Mouse (Mus musculus): ENCODE results near the gene Tmem120b.

Tmem120b gene

DNA sequence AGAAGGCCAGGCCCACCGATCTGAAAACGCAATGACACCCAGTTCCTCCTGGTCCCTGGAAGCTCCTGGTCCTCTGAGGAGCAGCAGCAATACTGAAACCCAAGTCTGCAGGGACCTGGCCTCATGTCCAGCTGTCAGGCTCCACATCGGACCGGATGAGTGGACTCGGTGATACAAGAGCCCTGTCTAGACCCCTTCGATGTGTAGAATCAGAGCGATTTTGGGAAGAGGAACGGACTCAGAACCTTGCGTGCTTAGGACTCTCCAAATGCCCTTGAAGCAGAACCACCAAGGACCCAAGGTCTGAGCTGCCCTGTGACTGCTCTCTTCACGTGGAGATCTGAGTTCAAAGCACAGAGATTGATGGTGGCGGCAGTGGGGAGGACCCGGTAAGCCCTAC is at the start of gene Tmem120b:
Tmem120b (plus strand) TSS at position 301 of the 400 bp plus-strand sequence.
- ChIA-PET POLR2A (interaction anchor here in 2 of 4 experiments (1.0 to 1.6 kb wide), 4 partner anchors 15 to 112 kb away, joined by 3 to 5 read pairs (median 4); partner anchors contain the start of gene Rhof (in 1 of the 2)), CTCF (interaction anchor here in 3 of 4 experiments (0.6 to 5.4 kb wide), 20 partner anchors 8 to 200 kb away, joined by 3 to 38 read pairs (median 4); partner anchors contain the start of genes Rhof (in 2 of the 3) and Orai1 (in 1 of the 3))

GRCm38 (mm10) chr5:123019336-123020016 is 48.7 kb upstream of the Tmem120b start:
- POLR2A ChIA-PET = interaction anchor here in 1 of 4 experiments (0.5 to 6.3 kb wide), 6 partner anchors 13 to 717 kb away, joined by 3 to 56 read pairs (median 3); no protein-coding TSS in a partner anchor
- CTCF ChIA-PET = interaction anchor here in 1 of 4 experiments (0.6 kb wide), 1 partner anchor 135 kb away, joined by 3 read pairs; no protein-coding TSS in a partner anchor

- POLR2A ChIA-PET = interaction anchor here in 2 of 4 experiments (0.5 to 1.4 kb wide), 4 partner anchors 14 to 716 kb away, joined by 3 read pairs; no protein-coding TSS in a partner anchor
- CTCF ChIA-PET = no interaction called here
Observed at GRCm38 (mm10) chr5:123020426-123020825, 47.8 kb upstream of the Tmem120b start.

- ChIA-PET CTCF (interaction anchor here in 2 of 4 experiments (0.6 to 1.0 kb wide), 3 partner anchors 36 to 86 kb away, joined by 3 read pairs; no protein-coding TSS in a partner anchor), POLR2A (interaction anchor here in 3 of 4 experiments (0.6 to 1.4 kb wide), 10 partner anchors 7 to 728 kb away, joined by 3 to 10 read pairs (median 4); partner anchors contain the start of gene Rsrc2 (in 1 of the 3))
Observed at GRCm38 (mm10) chr5:123021438-123021837, 46.8 kb upstream of the Tmem120b start.

- ChIA-PET CTCF (interaction anchor here in 3 of 4 experiments (0.6 to 1.8 kb wide), 4 partner anchors 8 to 262 kb away, joined by 3 to 6 read pairs (median 4); partner anchors contain the start of gene Orai1 (in 1 of the 3)), POLR2A (interaction anchor here in 3 of 4 experiments (0.9 to 4.8 kb wide), 6 partner anchors 8 to 56 kb away, joined by 3 to 35 read pairs (median 26); partner anchors contain the start of gene Orai1 (in 2 of the 3))
Observed at GRCm38 (mm10) chr5:123023049-123023448, 45.2 kb upstream of the Tmem120b start.

DNA sequence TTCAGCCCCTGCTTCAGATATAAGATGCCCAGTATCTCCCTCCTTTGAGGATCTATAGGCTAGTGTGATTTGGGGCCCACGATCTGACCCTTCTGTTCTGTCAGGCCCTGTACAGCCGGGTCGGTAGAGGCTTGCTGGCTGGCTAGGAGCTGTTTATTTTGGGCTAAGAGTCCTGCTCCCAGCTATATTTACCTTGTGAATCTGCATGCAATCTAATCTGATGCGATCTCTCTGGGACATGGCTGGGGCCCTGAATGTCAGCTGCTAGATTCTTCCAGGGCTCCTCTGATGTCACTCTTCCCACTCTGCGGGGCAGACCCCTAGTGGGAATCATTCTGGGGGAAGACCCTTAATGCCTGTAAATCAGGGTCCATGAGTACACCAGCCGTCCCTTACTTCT is 43.9 kb upstream of the Tmem120b start:
- POLR2A ChIA-PET = interaction anchor here in 3 of 4 experiments (0.6 to 4.8 kb wide), 11 partner anchors 8 to 376 kb away, joined by 3 to 35 read pairs (median 8); partner anchors contain the start of gene Orai1 (in 3 of the 3)

GRCm38 (mm10) chr5:123024965-123025573 is 43.1 kb upstream of the Tmem120b start:
- ChIA-PET POLR2A (interaction anchor here in 3 of 4 experiments (0.6 to 4.8 kb wide), 14 partner anchors 10 to 375 kb away, joined by 3 to 35 read pairs (median 4); partner anchors contain the start of gene Orai1 (in 3 of the 3)), CTCF (interaction anchor here in 3 of 4 experiments (0.6 to 2.4 kb wide), 10 partner anchors 10 to 1498 kb away, joined by 3 to 6 read pairs (median 4); partner anchors contain the start of gene Orai1 (in 2 of the 3))

More for the DNA sequence above, 43.9 kb upstream of the Tmem120b start:
- CTCF ChIA-PET = interaction anchor here in 3 of 4 experiments (0.5 to 1.8 kb wide), 6 partner anchors 9 to 295 kb away, joined by 3 to 5 read pairs (median 4); partner anchors contain the start of gene Orai1 (in 2 of the 3)

DNA sequence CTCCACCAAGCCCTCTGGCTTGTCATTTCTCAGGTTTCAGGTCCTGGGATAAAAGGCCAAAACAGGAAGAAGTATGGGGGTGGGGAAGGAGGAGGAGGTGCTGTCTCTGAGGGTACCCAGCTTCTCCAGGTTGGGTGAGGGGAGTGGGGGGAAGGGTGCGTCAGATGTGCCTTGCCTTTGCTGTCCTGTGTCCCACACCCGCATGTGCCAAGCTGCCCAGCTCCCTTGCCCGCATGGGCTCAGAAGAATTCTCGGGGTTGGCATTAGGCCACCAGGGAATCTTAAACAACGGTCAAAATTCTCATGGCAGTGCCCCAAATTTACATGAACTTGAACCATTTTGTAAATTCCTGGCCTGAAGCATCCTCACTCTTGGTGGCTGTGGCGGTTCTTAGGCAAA is 41.8 kb upstream of the Tmem120b start:
- POLR2A ChIA-PET = interaction anchor here in 3 of 4 experiments (1.0 to 4.8 kb wide), 10 partner anchors 9 to 25 kb away, joined by 3 to 35 read pairs (median 4); partner anchors contain the start of gene Orai1 (in 3 of the 3)
- CTCF ChIA-PET = interaction anchor here in 3 of 4 experiments (0.5 to 2.4 kb wide), 7 partner anchors 11 to 108 kb away, joined by 3 to 6 read pairs (median 4); partner anchors contain the start of gene Orai1 (in 1 of the 3)

- POLR2A ChIA-PET = interaction anchor here in 3 of 4 experiments (0.9 to 4.8 kb wide), 6 partner anchors 8 to 12 kb away, joined by 3 to 35 read pairs (median 11); partner anchors contain the start of gene Orai1 (in 1 of the 3)
- CTCF ChIA-PET = interaction anchor here in 2 of 4 experiments (0.6 to 2.4 kb wide), 2 partner anchors 12 to 18 kb away, joined by 3 to 6 read pairs; partner anchors contain the start of gene Orai1 (in 1 of the 2)
Observed at GRCm38 (mm10) chr5:123027436-123027835, 40.8 kb upstream of the Tmem120b start.

GRCm38 (mm10) chr5:123029729-123030128 is 38.5 kb upstream of the Tmem120b start:
- POLR2A ChIA-PET = interaction anchor here in 3 of 4 experiments (0.6 to 2.6 kb wide), 16 partner anchors 8 to 720 kb away, joined by 3 to 17 read pairs (median 3); partner anchors contain the start of genes Orai1 (in 3 of the 3), Kntc1 (in 1 of the 3) and Rsrc2 (in 1 of the 3)
- CTCF ChIA-PET = interaction anchor here in 1 of 4 experiments (0.6 to 1.6 kb wide), 4 partner anchors 8 to 30 kb away, joined by 3 to 5 read pairs (median 4); partner anchors contain the start of gene Orai1

GRCm38 (mm10) chr5:123031312-123031711 is 36.9 kb upstream of the Tmem120b start:
- POLR2A ChIA-PET = interaction anchor here in 2 of 4 experiments (0.9 to 1.6 kb wide), 3 partner anchors 16 to 67 kb away, joined by 3 to 6 read pairs (median 3); partner anchors contain the start of gene Orai1 (in 1 of the 2)

GRCm38 (mm10) chr5:123033646-123034160 is 34.5 kb upstream of the Tmem120b start:
- CTCF ChIA-PET = interaction anchor here in 2 of 4 experiments (0.6 to 0.7 kb wide), 3 partner anchors 10 to 241 kb away, joined by 3 to 4 read pairs (median 3); no protein-coding TSS in a partner anchor

More at GRCm38 (mm10) chr5:123031312-123031711, 36.9 kb upstream of the Tmem120b start:
- CTCF ChIA-PET = interaction anchor here in 2 of 4 experiments (0.7 to 0.9 kb wide), 2 partner anchors 16 to 261 kb away, joined by 3 read pairs; partner anchors contain the start of gene Orai1 (in 1 of the 2)

GRCm38 (mm10) chr5:123035089-123035488 is 33.1 kb upstream of the Tmem120b start:
- ChIA-PET CTCF (interaction anchor here in 2 of 4 experiments (0.6 to 1.2 kb wide), 3 partner anchors 40 to 103 kb away, joined by 3 read pairs; no protein-coding TSS in a partner anchor), POLR2A (interaction anchor here in 3 of 4 experiments (0.7 to 7.2 kb wide), 8 partner anchors 8 to 21 kb away, joined by 3 to 71 read pairs (median 4); partner anchors contain the start of gene Orai1 (in 3 of the 3))

More at GRCm38 (mm10) chr5:123033646-123034160, 34.5 kb upstream of the Tmem120b start:
- POLR2A ChIA-PET = interaction anchor here in 2 of 4 experiments (0.6 to 1.5 kb wide), 3 partner anchors 19 to 714 kb away, joined by 4 to 7 read pairs (median 4); partner anchors contain the start of gene Orai1 (in 2 of the 2)

DNA sequence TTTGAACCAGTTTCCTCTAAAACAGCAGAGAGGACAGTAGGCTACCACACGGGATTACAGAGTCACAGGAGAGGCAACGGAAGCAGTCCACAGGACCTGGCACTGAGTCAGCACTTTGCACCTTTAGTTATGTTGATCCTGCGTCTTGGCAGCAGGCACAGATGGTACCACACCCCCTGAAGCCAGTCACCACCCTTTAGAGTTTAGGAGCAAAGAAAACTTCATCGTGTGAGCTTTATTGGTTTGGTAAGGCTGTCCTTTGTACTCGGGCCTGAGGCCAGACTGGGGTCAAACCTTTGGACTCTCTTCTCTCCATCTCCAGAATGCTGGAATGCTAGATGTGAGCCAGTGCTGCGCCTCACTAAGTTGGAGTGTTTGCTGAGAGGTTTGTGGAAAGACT is 32.7 kb upstream of the Tmem120b start:
- ChIA-PET CTCF (interaction anchor here in 2 of 4 experiments (1.2 to 1.5 kb wide), 2 partner anchors 10 to 98 kb away, joined by 3 to 5 read pairs; no protein-coding TSS in a partner anchor), POLR2A (interaction anchor here (0.5 to 7.2 kb wide), 12 partner anchors 8 to 284 kb away, joined by 3 to 71 read pairs (median 4); partner anchors contain the start of gene Orai1 (in 4 of the 4))

DNA sequence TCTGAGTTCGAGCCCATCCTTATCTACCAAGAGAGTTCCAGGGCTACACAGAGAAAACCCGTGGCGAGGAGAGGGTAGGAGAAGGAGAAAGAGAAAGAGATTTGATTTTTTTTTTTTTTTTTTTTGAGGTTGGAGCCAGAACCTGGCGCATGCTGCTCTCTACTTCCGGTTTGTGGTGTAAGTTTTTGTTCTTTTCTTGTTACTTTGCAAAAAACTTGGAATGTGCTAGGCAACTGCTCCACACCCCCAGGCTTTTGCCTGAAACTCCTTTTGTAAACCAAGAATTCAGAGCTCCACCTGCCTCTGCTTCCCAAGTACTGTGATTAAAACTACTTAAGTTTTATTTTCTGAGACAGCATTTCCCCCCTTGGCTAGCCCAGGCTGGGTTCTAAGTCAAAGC is 30.1 kb upstream of the Tmem120b start:
- ChIA-PET POLR2A (interaction anchor here (0.6 to 7.8 kb wide), 32 partner anchors 9 to 257 kb away, joined by 3 to 71 read pairs (median 5); partner anchors contain the start of genes Orai1 (in 4 of the 4), Morn3 (in 1 of the 4) and Wdr66 (in 1 of the 4)), CTCF (interaction anchor here in 3 of 4 experiments (0.6 to 3.3 kb wide), 18 partner anchors 7 to 164 kb away, joined by 3 to 17 read pairs (median 6); partner anchors contain the start of gene Orai1 (in 2 of the 3))

DNA sequence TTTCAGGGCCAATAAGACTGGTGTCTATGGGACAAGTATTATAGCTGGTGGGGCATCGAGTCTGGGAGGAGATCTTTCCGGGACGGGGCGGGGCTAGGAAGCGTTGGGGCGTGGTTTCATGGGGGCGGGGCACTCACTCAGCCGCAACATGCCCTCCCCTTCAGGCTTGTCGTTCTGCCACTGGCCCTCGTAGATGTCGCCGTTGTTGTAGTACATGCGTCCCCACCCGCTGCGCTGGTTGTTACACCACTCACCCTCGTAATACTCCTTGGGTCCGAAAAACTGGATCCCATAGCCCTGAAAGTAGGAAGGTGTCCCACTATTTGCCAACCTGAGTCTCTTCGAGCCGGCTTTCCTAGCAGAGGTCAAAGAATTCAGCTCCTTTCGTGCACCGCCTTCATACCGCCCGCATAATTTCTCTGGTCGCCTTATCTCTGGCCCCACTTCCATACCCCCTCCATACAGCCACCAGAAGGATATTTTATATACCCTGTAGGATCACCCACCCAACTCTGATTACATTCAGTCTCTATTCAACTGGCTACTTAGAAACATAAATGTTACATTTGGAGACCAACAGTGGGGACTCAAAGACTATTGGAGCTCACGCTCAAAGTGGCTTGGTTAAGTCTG is 29.0 kb upstream of the Tmem120b start:
- POLR2A ChIA-PET = interaction anchor here (0.5 to 7.8 kb wide), 63 partner anchors 10 to 550 kb away, joined by 3 to 71 read pairs (median 4); partner anchors contain the start of genes Orai1 (in 4 of the 4), Kdm2b (in 2 of the 4), Rhof (in 1 of the 4) and Wdr66 (in 1 of the 4)
- CTCF ChIA-PET = interaction anchor here (0.5 to 3.3 kb wide), 29 partner anchors 10 to 283 kb away, joined by 3 to 17 read pairs (median 5); partner anchors contain the start of genes Orai1 (in 2 of the 4) and Rhof (in 1 of the 4)
